Comparison of ENCODE assay signal across 13 mouse cellular contexts in genomic region chr8:120000461-120000860, GRCm38 (mm10). TPM values are rescaled to one million over a fixed set of nuclear protein-coding genes. Genes with fewer than 3 reads are reported as not detected.
DNase-seq lines count a peak whose midpoint lies in the region; ATAC-seq and TF ChIP-seq lines count a peak whose summit lies in the region.
"Had no signal": no experiment of that assay in that cellular context is flagged by ENCODE, and none has a peak within 500 bp of the region (broad histone marks: within the 10 kb centered on the region; RNA-seq: fewer than 3 reads in every experiment).

No protein-coding gene starts in this region.

- no peak overlapping the region for H3K4me3 ChIP-seq in lung, postnatal 0 days (ENCODE audit: low read depth, low read length)
- no peak overlapping the region for H3K4me3 ChIP-seq in heart, embryonic 16.5 days (ENCODE audit: low read length)
- H3K4me3 ChIP-seq in stomach, embryonic 14.5 days (ENCODE audit: low read depth, low read length), result no peak overlapping the region
- no peak overlapping the region for H3K4me3 ChIP-seq in hindbrain, postnatal 0 days (ENCODE audit: low read length)
- H3K4me3 ChIP-seq: forebrain, embryonic 10.5 days; heart, adult 2 months; megakaryocyte, embryonic 14.5 days had no signal

- TF ChIP-seq EP300 in lung, postnatal 0 days (IDR thresholded peaks at IDR 0.05), result no peak

- H3K4me2 ChIP-seq in lung, postnatal 0 days (replicated peaks; ENCODE audit: low read depth, low read length), result no peak overlapping the region
- H3K4me2 ChIP-seq in heart, embryonic 16.5 days (ENCODE audit: low read depth, low read length), result no peak overlapping the region
- H3K4me2 ChIP-seq in stomach, embryonic 14.5 days (replicated peaks; ENCODE audit: low read depth, low read length), result no peak overlapping the region
- no peak overlapping the region for H3K4me2 ChIP-seq in hindbrain, postnatal 0 days (ENCODE audit: low read depth, low read length)

- WGBS in lung, postnatal 0 days, result 19% methylated on average over 8 of the region's 8 CpGs
- 41% methylated on average over 8 of the region's 8 CpGs for WGBS in heart, embryonic 16.5 days
- 12% methylated on average over 8 of the region's 8 CpGs for WGBS in stomach, embryonic 14.5 days
- 65% methylated on average over 8 of the region's 8 CpGs for WGBS in hindbrain, postnatal 0 days

- H3K9ac ChIP-seq in lung, postnatal 0 days (replicated peaks; ENCODE audit: low read depth), result no peak overlapping the region
- H3K9ac ChIP-seq in heart, embryonic 16.5 days (ENCODE audit: low read length), result no peak overlapping the region
- no peak overlapping the region for H3K9ac ChIP-seq in stomach, embryonic 14.5 days (replicated peaks; ENCODE audit: low read depth, low read length)
- no peak overlapping the region for H3K9ac ChIP-seq in hindbrain, postnatal 0 days (replicated peaks; ENCODE audit: low read length)

- no peaks in the 10 kb centered on the region for H3K36me3 ChIP-seq in lung, postnatal 0 days (ENCODE audit: insufficient read depth, low read length)
- no peaks in the 10 kb centered on the region for H3K36me3 ChIP-seq in heart, embryonic 16.5 days (ENCODE audit: control insufficient read depth, insufficient read depth)
- H3K36me3 ChIP-seq in stomach, embryonic 14.5 days (ENCODE audit: control insufficient read depth, insufficient read depth, low read length), result no peaks in the 10 kb centered on the region
- no peaks in the 10 kb centered on the region for H3K36me3 ChIP-seq in hindbrain, postnatal 0 days (ENCODE audit: insufficient read depth, low read length)
- H3K36me3 ChIP-seq: forebrain, embryonic 10.5 days had no signal

- H3K4me1 ChIP-seq in lung, postnatal 0 days (ENCODE audit: insufficient read depth, low read depth, low read length), result no peaks in the 10 kb centered on the region
- H3K4me1 ChIP-seq in heart, embryonic 16.5 days (ENCODE audit: control insufficient read depth, insufficient read depth, low read length), result peaks cover 7% of the 10 kb centered on the region
- H3K4me1 ChIP-seq in stomach, embryonic 14.5 days (ENCODE audit: control insufficient read depth, insufficient read depth, low read length), result peaks cover 25% of the 10 kb centered on the region
- H3K4me1 ChIP-seq in hindbrain, postnatal 0 days (ENCODE audit: insufficient read depth, low read length), result no peaks in the 10 kb centered on the region; the same call in 1 of the 2 replicates
- H3K4me1 ChIP-seq: megakaryocyte, embryonic 14.5 days had no signal

- ATAC-seq in lung, postnatal 0 days, result no peak
- ATAC-seq in heart, embryonic 16.5 days (replicated peaks; ENCODE audit: extremely low read depth, insufficient read depth, low FRiP score), result 0 out of 2 replicates have a peak, but pooled peaks have one; percentile 32
- no peak for ATAC-seq in stomach, embryonic 14.5 days (ENCODE audit: insufficient number of reproducible peaks, insufficient read depth, low FRiP score, low read depth)
- no peak for ATAC-seq in hindbrain, postnatal 0 days
- ATAC-seq: inflammation-experienced regulatory T-cells, adult 6 months had no signal

- peak; percentile 58 to 87 for DNase-seq in adrenal gland, adult (ENCODE audit: inconsistent age in 2 of 2, low spot score in 1 of 2)
- no peak for DNase-seq in adrenal gland, adult 18-20 months (ENCODE audit: low spot score in 2 of 2)
- peak; percentile 23 for DNase-seq in lung, postnatal 0 days (ENCODE audit: low spot score)
- no peak for DNase-seq in lung, postnatal 36 days
- DNase-seq in hindbrain, postnatal 0 days (ENCODE audit: low spot score), result no peak
- no peak for DNase-seq in testis, postnatal 14 days (ENCODE audit: low spot score)
- DNase-seq: thymus, adult 18-20 months had no signal

- no peak for TF ChIP-seq CTCF in lung, postnatal 0 days (IDR thresholded peaks at IDR 0.05)
- TF ChIP-seq CTCF in hindbrain, postnatal 0 days (IDR thresholded peaks at IDR 0.05; ENCODE audit: low read depth), result no peak

- no peak overlapping the region for H3K27ac ChIP-seq in lung, postnatal 0 days (ENCODE audit: low read length)
- H3K27ac ChIP-seq in heart, embryonic 16.5 days (ENCODE audit: low read length), result no peak overlapping the region
- peak overlapping the region; percentile 68; the same call in 1 of the 2 replicates for H3K27ac ChIP-seq in stomach, embryonic 14.5 days (ENCODE audit: low read length)
- H3K27ac ChIP-seq in hindbrain, postnatal 0 days, result no peak overlapping the region
- H3K27ac ChIP-seq: forebrain, embryonic 10.5 days; heart, adult 2 months had no signal

- no peaks in the 10 kb centered on the region for H3K9me3 ChIP-seq in lung, postnatal 0 days (ENCODE audit: low read length)
- no peaks in the 10 kb centered on the region for H3K9me3 ChIP-seq in heart, embryonic 16.5 days (replicated peaks; ENCODE audit: control insufficient read depth, low read length)
- H3K9me3 ChIP-seq in stomach, embryonic 14.5 days (ENCODE audit: control insufficient read depth, low read depth, low read length), result no peaks in the 10 kb centered on the region
- H3K9me3 ChIP-seq in hindbrain, postnatal 0 days (ENCODE audit: low read length), result no peaks in the 10 kb centered on the region
- H3K9me3 ChIP-seq: forebrain, embryonic 10.5 days; megakaryocyte, embryonic 14.5 days had no signal

- H3K27me3 ChIP-seq in lung, postnatal 0 days (replicated peaks; ENCODE audit: insufficient read depth, low read length), result no peaks in the 10 kb centered on the region
- H3K27me3 ChIP-seq in heart, embryonic 16.5 days (ENCODE audit: control insufficient read depth, insufficient read depth, low read length), result peaks cover 2% of the 10 kb centered on the region; the same call in 1 of the 2 replicates
- no peaks in the 10 kb centered on the region for H3K27me3 ChIP-seq in stomach, embryonic 14.5 days (ENCODE audit: control insufficient read depth, insufficient read depth, low read length)
- no peaks in the 10 kb centered on the region for H3K27me3 ChIP-seq in hindbrain, postnatal 0 days (ENCODE audit: insufficient read depth, low read length)

RNA-seq across cellular contexts. Expression of gene Crispld2, which starts 8.2 kb away (rescaled TPM):
- total RNA-seq in adrenal gland, adult 18-20 months (2021), result 10 to 100 TPM in 1 of 2 experiments, 1 to 10 TPM in 1; 9.5 to 12.8 TPM
- polyA plus RNA-seq in lung, postnatal 0 days (2015; fragmentation: Nextera tagmentation; extraction: Ambion mirVana), result 9.7 and 16.8 TPM in 2 replicates
- polyA plus RNA-seq in heart, embryonic 16.5 days (2015; fragmentation: Nextera tagmentation; extraction: Ambion mirVana), result 2.4 and 3.6 TPM in 2 replicates
- 28.0 and 29.1 TPM in 2 replicates for polyA plus RNA-seq in stomach, embryonic 14.5 days (2014; fragmentation: Nextera tagmentation; extraction: Ambion mirVana)
- total RNA-seq in hindbrain, postnatal 0 days (2014; rRNA removed), result 3.5 and 5.6 TPM in 2 replicates
- polyA plus RNA-seq in hindbrain, postnatal 0 days (2015; fragmentation: Nextera tagmentation; extraction: Ambion mirVana), result 2.5 and 2.6 TPM in 2 replicates

Comparison
In these comparisons a context has a peak if more than half of its experiments do, and no peak if none do; other contexts are left out.
1. DNase-seq: peak in adrenal gland, adult (2 of 2) and lung, postnatal 0 days (single experiment); none in adrenal gland, adult 18-20 months (0 of 2), lung, postnatal 36 days (single experiment), hindbrain, postnatal 0 days (single experiment) and testis, postnatal 14 days (single experiment).